Mouse (Mus musculus) lung, postnatal 0 days (tissue): ENCODE data around the gene Exoc3l. TPM values are rescaled to one million over a fixed set of nuclear protein-coding genes. Genes with fewer than 3 reads are reported as not detected.

ENCODE experiments used
- ATAC-seq: fragments of 200-750 bp; cut with Nextera tagmentation; 2 replicates; pipeline ENCODE4 v1.8.0; 2017; ENCODE audit warnings: moderate library complexity
- DNase-seq: peaks from one replicate; pipeline ENCODE4 v3.0.0-alpha.2; 2016; ENCODE audit warnings: low spot score
- H3K27ac ChIP-seq: fragments of 300-500 bp; sonication (generic); 2 replicates; pipeline ENCODE4 v1.5.1; 2014; ENCODE audit warnings: antibody characterized with exemption, mild to moderate bottlenecking, low read length, mixed read lengths
- H3K27me3 ChIP-seq: fragments of 300-500 bp; sonication (generic); replicated peaks from 2 replicates; pipeline ENCODE4 v1.6.1; 2014; ENCODE audit warnings: low read length, mixed read lengths; ENCODE audit not compliant: insufficient read depth
- H3K36me3 ChIP-seq: fragments of 300-500 bp; sonication (generic); 2 replicates; pipeline ENCODE4 v1.6.1; 2014; ENCODE audit warnings: low read length, mixed read lengths; ENCODE audit not compliant: insufficient read depth
- H3K4me1 ChIP-seq: fragments of 300-500 bp; sonication (generic); 2 replicates; pipeline ENCODE4 v1.6.1; 2014; ENCODE audit warnings: antibody characterized with exemption, low read depth, low read length, mixed read lengths; ENCODE audit not compliant: insufficient read depth
- H3K4me2 ChIP-seq: fragments of 300-500 bp; sonication (generic); replicated peaks from 2 replicates; pipeline ENCODE4 v1.6.1; 2014; ENCODE audit warnings: low read depth, mild to moderate bottlenecking, low read length, moderate library complexity, mixed read lengths
- H3K4me3 ChIP-seq: fragments of 300-500 bp; sonication (generic); 2 replicates; pipeline ENCODE4 v1.5.1; 2014; ENCODE audit warnings: low read depth, low read length
- H3K9ac ChIP-seq: fragments of 300-500 bp; sonication (generic); replicated peaks from 2 replicates; pipeline ENCODE4 v1.6.1; 2014; ENCODE audit warnings: low read depth, mild to moderate bottlenecking
- H3K9me3 ChIP-seq: fragments of 300-500 bp; sonication (generic); 2 replicates; pipeline ENCODE4 v1.6.1; 2016; ENCODE audit warnings: low read length, mixed read lengths
- CTCF ChIP-seq: IDR thresholded peaks from 2 replicates; pipeline ENCODE4 v1.5.1; 2016; ENCODE audit warnings: antibody characterized with exemption, mild to moderate bottlenecking
- EP300 ChIP-seq: IDR thresholded peaks from 2 replicates; pipeline ENCODE4 v1.6.1; 2016; ENCODE audit warnings: antibody characterized with exemption, mild to moderate bottlenecking, control low read depth
- WGBS: fragments of 180-500 bp; shearing (Covaris S2); extraction: QIAGEN DNeasy Blood & Tissue Kit; methylation state at CpG from one replicate; pipeline ENCODE4 v1.1.7; 2014; 5-methylcytosine and 5-hydroxymethylcytosine counted together
- polyA plus RNA-seq: library from polyadenylated mRNA; unstranded; fragments of >200 nt; fragmentation: Nextera tagmentation; extraction: Ambion mirVana; gene quantifications from 2 replicates; pipeline ENCODE4 v1.2.1, GENCODE M21; 2015

Gene Exoc3l
- polyA plus RNA-seq, 1 experiment from 2014 or later: 34.6 TPM

- no peak for DNase-seq
- H3K4me2 ChIP-seq: no peak overlapping the region
- no peak for ATAC-seq
- H3K4me1 ChIP-seq: peaks cover 10% of the 10 kb centered on the region
- H3K27ac ChIP-seq: no peak overlapping the region
- no peak overlapping the region for H3K4me3 ChIP-seq
- TF ChIP-seq CTCF (no peak), EP300 (no peak)
- 43% methylated on average over 12 of the region's 12 CpGs for WGBS
- H3K36me3 ChIP-seq: no peaks in the 10 kb centered on the region
- no peaks in the 10 kb centered on the region for H3K9me3 ChIP-seq
- no peak overlapping the region for H3K9ac ChIP-seq
- H3K27me3 ChIP-seq: 0 out of 2 replicates have a peak, but pooled peaks cover 4% of the 10 kb centered on the region
Measured at GRCm38 (mm10) chr8:105285514-105285913, 10.4 kb downstream of the Exoc3l start.

GRCm38 (mm10) chr8:105283074-105283473, 12.8 kb downstream of the Exoc3l start:
- no peak overlapping the region for H3K4me2 ChIP-seq
- peaks cover 10% of the 10 kb centered on the region; the same call in 1 of the 2 replicates for H3K27me3 ChIP-seq

GRCm38 (mm10) chr8:105282239-105282638, 13.7 kb downstream of the Exoc3l start:
- Histone ChIP-seq H3K4me2 (no peak overlapping the region), H3K9me3 (no peaks in the 10 kb centered on the region), H3K27me3 (peaks cover 11% of the 10 kb centered on the region; the same call in 1 of the 2 replicates), H3K36me3 (no peaks in the 10 kb centered on the region), H3K4me3 (no peak overlapping the region), H3K9ac (no peak overlapping the region), H3K4me1 (no peaks in the 10 kb centered on the region; the same call in 1 of the 2 replicates), H3K27ac (no peak overlapping the region)
- no peak for ATAC-seq
- DNase-seq: no peak
- 84% methylated on average over 4 of the region's 4 CpGs for WGBS
- TF ChIP-seq CTCF: no peak

More at GRCm38 (mm10) chr8:105283074-105283473, 12.8 kb downstream of the Exoc3l start:
- 36% methylated on average over 23 of the region's 23 CpGs for WGBS
- no peaks in the 10 kb centered on the region; the same call in 1 of the 2 replicates for H3K4me1 ChIP-seq
- ATAC-seq: peak; percentile 76
- H3K36me3 ChIP-seq: no peaks in the 10 kb centered on the region
- no peak overlapping the region for H3K27ac ChIP-seq
- H3K4me3 ChIP-seq: no peak overlapping the region
- H3K9me3 ChIP-seq: no peaks in the 10 kb centered on the region
- no peak overlapping the region for H3K9ac ChIP-seq
- TF ChIP-seq CTCF (peak; percentile 99), EP300 (no peak)
- peak; percentile 88 for DNase-seq

GRCm38 (mm10) chr8:105281821-105282220, 14.1 kb downstream of the Exoc3l start:
- Histone ChIP-seq H3K27ac (no peak overlapping the region), H3K4me3 (no peak overlapping the region), H3K4me2 (no peak overlapping the region), H3K9ac (no peak overlapping the region), H3K4me1 (no peaks in the 10 kb centered on the region; the same call in none of the 2 replicates), H3K36me3 (no peaks in the 10 kb centered on the region), H3K9me3 (no peaks in the 10 kb centered on the region), H3K27me3 (peaks cover 11% of the 10 kb centered on the region; the same call in 1 of the 2 replicates)
- TF ChIP-seq EP300 (no peak), CTCF (no peak)
- peak; percentile 46; the same call in 1 of the 2 replicates for ATAC-seq
- DNase-seq: peak; percentile 56
- 61% methylated on average over 12 of the region's 12 CpGs for WGBS

- Histone ChIP-seq H3K4me1 (no peaks in the 10 kb centered on the region; the same call in none of the 2 replicates), H3K27ac (no peak overlapping the region), H3K9me3 (no peaks in the 10 kb centered on the region), H3K36me3 (no peaks in the 10 kb centered on the region), H3K4me2 (no peak overlapping the region), H3K27me3 (peaks cover 11% of the 10 kb centered on the region; the same call in 1 of the 2 replicates), H3K4me3 (no peak overlapping the region), H3K9ac (no peak overlapping the region)
- DNase-seq (no peak), ATAC-seq (no peak)
- TF ChIP-seq EP300 (no peak), CTCF (no peak)
- 79% methylated on average over 3 of the region's 3 CpGs for WGBS
Measured at GRCm38 (mm10) chr8:105280567-105280966, 15.3 kb downstream of the Exoc3l start.

GRCm38 (mm10) chr8:105278911-105279334, 17.0 kb downstream of the Exoc3l start:
- peak overlapping the region; percentile 44 for H3K4me2 ChIP-seq
- no peaks in the 10 kb centered on the region; the same call in none of the 2 replicates for H3K4me1 ChIP-seq
- ATAC-seq (peak; percentile 77), DNase-seq (peak; percentile 87)
- peaks cover 18% of the 10 kb centered on the region for H3K27me3 ChIP-seq
- no peak overlapping the region for H3K9ac ChIP-seq
- WGBS: 5% methylated on average over 28 of the region's 28 CpGs
- no peak overlapping the region for H3K27ac ChIP-seq
- no peaks in the 10 kb centered on the region for H3K36me3 ChIP-seq
- TF ChIP-seq CTCF (peak; percentile 64), EP300 (no peak)
- H3K4me3 ChIP-seq: no peak overlapping the region; the same call in 1 of the 2 replicates
- H3K9me3 ChIP-seq: no peaks in the 10 kb centered on the region
